Mouse (Mus musculus): Measurements from ENCODE around the gene Bag6. TPM values are rescaled to one million over a fixed set of nuclear protein-coding genes. Genes with fewer than 3 reads are reported as not detected.

Bag6 gene
- polyA plus RNA-seq, 1 experiment, result 184 TPM

GRCm38 (mm10) chr17:35156461-35157200 lies 21.7 kb downstream of the Bag6 start:
- TF ChIP-seq POLR2A (IDR thresholded peaks at IDR 0.05; ENCODE audit: low read depth, low read length), result no peak
- TF ChIP-seq CTCF (IDR thresholded peaks at IDR 0.05; ENCODE audit: extremely low read depth, insufficient read length, insufficient replicate concordance, low read depth, low read length), result no peak
- no peak overlapping the region for H3K27ac ChIP-seq (ENCODE audit: insufficient read depth, low read depth, low read length)
- WGBS, result 87% methylated on average over 33 of the region's 33 CpGs
- no peaks in the 10 kb centered on the region for H3K4me1 ChIP-seq (ENCODE audit: control insufficient read depth, insufficient read depth, insufficient read length, low read length)
- no peak overlapping the region for H3K4me3 ChIP-seq (ENCODE audit: low read depth, low read length)
- H3K27me3 ChIP-seq (ENCODE audit: control insufficient read depth, insufficient read depth, low read length), result no peaks in the 10 kb centered on the region
- peaks cover 98% of the 10 kb centered on the region for H3K36me3 ChIP-seq (ENCODE audit: control insufficient read depth, insufficient read depth, low read length)

- Histone ChIP-seq H3K27ac (ENCODE audit: insufficient read depth, low read depth, low read length) (no peak overlapping the region), H3K36me3 (ENCODE audit: control insufficient read depth, insufficient read depth, low read length) (peaks cover 99% of the 10 kb centered on the region), H3K27me3 (ENCODE audit: control insufficient read depth, insufficient read depth, low read length) (no peaks in the 10 kb centered on the region), H3K4me3 (ENCODE audit: low read depth, low read length) (no peak overlapping the region), H3K4me1 (ENCODE audit: control insufficient read depth, insufficient read depth, insufficient read length, low read length) (no peaks in the 10 kb centered on the region)
- TF ChIP-seq CTCF (IDR thresholded peaks at IDR 0.05; ENCODE audit: extremely low read depth, insufficient read length, insufficient replicate concordance, low read depth, low read length) (no peak), POLR2A (IDR thresholded peaks at IDR 0.05; ENCODE audit: low read depth, low read length) (no peak)
- WGBS, result 90% methylated on average over 8 of the region's 8 CpGs
Observed at GRCm38 (mm10) chr17:35157254-35157653, 22.3 kb downstream of the Bag6 start.

- H3K27me3 ChIP-seq (ENCODE audit: control insufficient read depth, insufficient read depth, low read length), result no peaks in the 10 kb centered on the region
- WGBS, result 90% methylated on average over 8 of the region's 8 CpGs
- H3K27ac ChIP-seq (ENCODE audit: insufficient read depth, low read depth, low read length), result no peak overlapping the region
- no peak overlapping the region for H3K4me3 ChIP-seq (ENCODE audit: low read depth, low read length)
- peaks cover 94% of the 10 kb centered on the region for H3K36me3 ChIP-seq (ENCODE audit: control insufficient read depth, insufficient read depth, low read length)
- H3K4me1 ChIP-seq (ENCODE audit: control insufficient read depth, insufficient read depth, insufficient read length, low read length), result peaks cover 1% of the 10 kb centered on the region; the same call in 1 of the 2 replicates
- TF ChIP-seq POLR2A (IDR thresholded peaks at IDR 0.05; ENCODE audit: low read depth, low read length) (no peak), CTCF (IDR thresholded peaks at IDR 0.05; ENCODE audit: extremely low read depth, insufficient read length, insufficient replicate concordance, low read depth, low read length) (no peak)
Observed at GRCm38 (mm10) chr17:35157661-35158175, 22.7 kb downstream of the Bag6 start.

GRCm38 (mm10) chr17:35158850-35159593 lies 24.0 kb downstream of the Bag6 start:
- 92% methylated on average over 16 of the region's 16 CpGs for WGBS
- Histone ChIP-seq H3K36me3 (ENCODE audit: control insufficient read depth, insufficient read depth, low read length) (peaks cover 81% of the 10 kb centered on the region), H3K4me1 (ENCODE audit: control insufficient read depth, insufficient read depth, insufficient read length, low read length) (peaks cover 4% of the 10 kb centered on the region; the same call in 1 of the 2 replicates), H3K4me3 (ENCODE audit: low read depth, low read length) (no peak overlapping the region), H3K27me3 (ENCODE audit: control insufficient read depth, insufficient read depth, low read length) (no peaks in the 10 kb centered on the region), H3K27ac (ENCODE audit: insufficient read depth, low read depth, low read length) (no peak overlapping the region)
- TF ChIP-seq CTCF (IDR thresholded peaks at IDR 0.05; ENCODE audit: extremely low read depth, insufficient read length, insufficient replicate concordance, low read depth, low read length), result no peak
- TF ChIP-seq POLR2A (IDR thresholded peaks at IDR 0.05; ENCODE audit: low read depth, low read length), result no peak

GRCm38 (mm10) chr17:35159638-35160037 lies 24.7 kb downstream of the Bag6 start:
- TF ChIP-seq CTCF (IDR thresholded peaks at IDR 0.05; ENCODE audit: extremely low read depth, insufficient read length, insufficient replicate concordance, low read depth, low read length) (no peak), POLR2A (IDR thresholded peaks at IDR 0.05; ENCODE audit: low read depth, low read length) (no peak)
- Histone ChIP-seq H3K36me3 (ENCODE audit: control insufficient read depth, insufficient read depth, low read length) (peaks cover 75% of the 10 kb centered on the region), H3K27ac (ENCODE audit: insufficient read depth, low read depth, low read length) (no peak overlapping the region), H3K27me3 (ENCODE audit: control insufficient read depth, insufficient read depth, low read length) (no peaks in the 10 kb centered on the region), H3K4me1 (ENCODE audit: control insufficient read depth, insufficient read depth, insufficient read length, low read length) (peaks cover 4% of the 10 kb centered on the region; the same call in 1 of the 2 replicates), H3K4me3 (ENCODE audit: low read depth, low read length) (no peak overlapping the region)
- WGBS, result 83% methylated on average over 7 of the region's 7 CpGs

- peaks cover 9% of the 10 kb centered on the region; the same call in 1 of the 2 replicates for H3K4me1 ChIP-seq (ENCODE audit: control insufficient read depth, insufficient read depth, insufficient read length, low read length)
- TF ChIP-seq POLR2A (IDR thresholded peaks at IDR 0.05; ENCODE audit: low read depth, low read length) (no peak), CTCF (IDR thresholded peaks at IDR 0.05; ENCODE audit: extremely low read depth, insufficient read length, insufficient replicate concordance, low read depth, low read length) (no peak)
- WGBS, result 76% methylated on average over 11 of the region's 11 CpGs
- H3K27ac ChIP-seq (ENCODE audit: insufficient read depth, low read depth, low read length), result no peak overlapping the region
- no peaks in the 10 kb centered on the region for H3K27me3 ChIP-seq (ENCODE audit: control insufficient read depth, insufficient read depth, low read length)
- no peak overlapping the region for H3K4me3 ChIP-seq (ENCODE audit: low read depth, low read length)
- H3K36me3 ChIP-seq (ENCODE audit: control insufficient read depth, insufficient read depth, low read length), result peaks cover 57% of the 10 kb centered on the region
Observed at GRCm38 (mm10) chr17:35161421-35161820, 26.4 kb downstream of the Bag6 start.

GRCm38 (mm10) chr17:35162121-35162520 lies 27.1 kb downstream of the Bag6 start:
- H3K4me1 ChIP-seq (ENCODE audit: control insufficient read depth, insufficient read depth, insufficient read length, low read length), result peaks cover 10% of the 10 kb centered on the region; the same call in 1 of the 2 replicates
- no peaks in the 10 kb centered on the region for H3K27me3 ChIP-seq (ENCODE audit: control insufficient read depth, insufficient read depth, low read length)
- 70% methylated on average over 14 of the region's 14 CpGs for WGBS
- H3K4me3 ChIP-seq (ENCODE audit: low read depth, low read length), result no peak overlapping the region
- TF ChIP-seq CTCF (IDR thresholded peaks at IDR 0.05; ENCODE audit: extremely low read depth, insufficient read length, insufficient replicate concordance, low read depth, low read length), result no peak
- no peak for TF ChIP-seq POLR2A (IDR thresholded peaks at IDR 0.05; ENCODE audit: low read depth, low read length)
- H3K27ac ChIP-seq (ENCODE audit: insufficient read depth, low read depth, low read length), result no peak overlapping the region
- H3K36me3 ChIP-seq (ENCODE audit: control insufficient read depth, insufficient read depth, low read length), result peaks cover 50% of the 10 kb centered on the region

All from small intestine, adult 2 months (tissue).